Mouse (Mus musculus) neural tube, embryonic 11.5 days (tissue): Measurements from ENCODE around the gene Tecpr2. TPM values are rescaled to one million over a fixed set of nuclear protein-coding genes. Genes with fewer than 3 reads are reported as not detected.

Experiments used
- ATAC-seq: fragments of 200-750 bp; cut with Nextera tagmentation; 2 replicates; pipeline ENCODE4 v1.8.0; 2017; ENCODE audit warnings: moderate number of reproducible peaks, mild to moderate bottlenecking, moderate TSS enrichment, moderate library complexity; ENCODE audit not compliant: insufficient read depth, low FRiP score, low TSS enrichment
- DNase-seq: peaks from one replicate; pipeline ENCODE4 v3.0.0-alpha.2; 2015; ENCODE audit warnings: low spot score
- H3K27ac ChIP-seq: fragments of 300-500 bp; sonication (generic); 2 replicates; pipeline ENCODE4 v1.5.1; 2014; ENCODE audit warnings: low read depth, mild to moderate bottlenecking, low read length
- H3K27me3 ChIP-seq: fragments of 300-500 bp; sonication (generic); 2 replicates; pipeline ENCODE4 v1.6.1; 2014; ENCODE audit warnings: mild to moderate bottlenecking, low read length, mixed read lengths; ENCODE audit not compliant: control insufficient read depth, insufficient read depth
- H3K36me3 ChIP-seq: fragments of 300-500 bp; sonication (generic); 2 replicates; pipeline ENCODE4 v1.6.1; 2014; ENCODE audit warnings: mild to moderate bottlenecking, low read length, moderate library complexity, mixed read lengths; ENCODE audit not compliant: control insufficient read depth, insufficient read depth
- H3K4me1 ChIP-seq: fragments of 300-500 bp; sonication (generic); 2 replicates; pipeline ENCODE4 v1.6.1; 2014; ENCODE audit warnings: low read length, mixed read lengths; ENCODE audit not compliant: control insufficient read depth, insufficient read depth
- H3K4me2 ChIP-seq: fragments of 300-500 bp; sonication (generic); 2 replicates; pipeline ENCODE4 v1.6.1; 2014; ENCODE audit warnings: low read depth, mild to moderate bottlenecking, moderate library complexity
- H3K4me3 ChIP-seq: fragments of 300-500 bp; sonication (generic); 2 replicates; pipeline ENCODE4 v1.5.1; 2014; ENCODE audit warnings: low read depth, low read length
- H3K9ac ChIP-seq: fragments of 300-500 bp; sonication (generic); 2 replicates; pipeline ENCODE4 v1.6.1; 2014; ENCODE audit warnings: mild to moderate bottlenecking, low read length
- H3K9me3 ChIP-seq: fragments of 300-500 bp; sonication (generic); 2 replicates; pipeline ENCODE4 v1.6.1; 2016; ENCODE audit warnings: low read length; ENCODE audit not compliant: control insufficient read depth
- WGBS: fragments of 180-500 bp; shearing (Covaris S2); extraction: QIAGEN DNeasy Blood & Tissue Kit; methylation state at CpG from one replicate; pipeline ENCODE4 v1.1.7; 2014; 5-methylcytosine and 5-hydroxymethylcytosine counted together
- polyA plus RNA-seq: library from polyadenylated mRNA; unstranded; fragments of >200 nt; fragmentation: Nextera tagmentation; extraction: Ambion mirVana; gene quantifications from 2 replicates; pipeline ENCODE4 v1.2.1, GENCODE M21; 2014

Gene Tecpr2
- polyA plus RNA-seq, 1 experiment from 2014 or later, result 6.1 TPM

GRCm38 (mm10) chr12:110920254-110920653, 31.2 kb downstream of the Tecpr2 start:
- WGBS, result 98% methylated on average over 4 of the region's 4 CpGs
- no peaks in the 10 kb centered on the region; the same call in 1 of the 2 replicates for H3K36me3 ChIP-seq
- no peak for ATAC-seq
- no peaks in the 10 kb centered on the region for H3K27me3 ChIP-seq
- H3K4me2 ChIP-seq, result no peak overlapping the region
- no peak overlapping the region for H3K27ac ChIP-seq
- no peak overlapping the region for H3K9ac ChIP-seq
- H3K9me3 ChIP-seq, result no peaks in the 10 kb centered on the region
- DNase-seq, result no peak
- no peak overlapping the region for H3K4me3 ChIP-seq
- no peaks in the 10 kb centered on the region for H3K4me1 ChIP-seq

- 87% methylated on average over 5 of the region's 5 CpGs for WGBS
- Histone ChIP-seq H3K9ac (no peak overlapping the region), H3K27me3 (no peaks in the 10 kb centered on the region), H3K4me1 (no peaks in the 10 kb centered on the region), H3K4me2 (no peak overlapping the region), H3K9me3 (no peaks in the 10 kb centered on the region), H3K4me3 (no peak overlapping the region), H3K27ac (no peak overlapping the region), H3K36me3 (no peaks in the 10 kb centered on the region; the same call in 1 of the 2 replicates)
- DNase-seq (no peak), ATAC-seq (no peak)
Measured at GRCm38 (mm10) chr12:110921572-110921971, 32.5 kb downstream of the Tecpr2 start.

- 84% methylated on average over 5 of the region's 5 CpGs for WGBS
- DNase-seq, result no peak
- Histone ChIP-seq H3K4me3 (no peak overlapping the region), H3K4me2 (no peak overlapping the region), H3K36me3 (no peaks in the 10 kb centered on the region), H3K9ac (no peak overlapping the region), H3K9me3 (no peaks in the 10 kb centered on the region), H3K27ac (no peak overlapping the region), H3K27me3 (no peaks in the 10 kb centered on the region), H3K4me1 (no peaks in the 10 kb centered on the region)
- no peak for ATAC-seq
Measured at GRCm38 (mm10) chr12:110932820-110933219, 43.8 kb downstream of the Tecpr2 start.

- 60% methylated on average over 9 of the region's 9 CpGs for WGBS
- no peaks in the 10 kb centered on the region for H3K4me1 ChIP-seq
- DNase-seq (peak; percentile 79), ATAC-seq (no peak)
- H3K4me3 ChIP-seq, result no peak overlapping the region
- no peak overlapping the region for H3K4me2 ChIP-seq
- no peak overlapping the region for H3K27ac ChIP-seq
- H3K36me3 ChIP-seq, result peaks cover 4% of the 10 kb centered on the region
- H3K9ac ChIP-seq, result no peak overlapping the region
- no peaks in the 10 kb centered on the region for H3K27me3 ChIP-seq
- H3K9me3 ChIP-seq, result no peaks in the 10 kb centered on the region
Measured at GRCm38 (mm10) chr12:110935983-110936620, 47.0 kb downstream of the Tecpr2 start.

GRCm38 (mm10) chr12:110937496-110937895, 48.4 kb downstream of the Tecpr2 start:
- H3K9ac ChIP-seq, result no peak overlapping the region
- H3K4me1 ChIP-seq, result no peaks in the 10 kb centered on the region
- no peak overlapping the region for H3K4me3 ChIP-seq
- no peaks in the 10 kb centered on the region for H3K9me3 ChIP-seq
- peaks cover 4% of the 10 kb centered on the region for H3K36me3 ChIP-seq
- ATAC-seq (no peak), DNase-seq (no peak)
- H3K27me3 ChIP-seq, result no peaks in the 10 kb centered on the region
- H3K27ac ChIP-seq, result no peak overlapping the region
- WGBS, result 90% methylated on average over 5 of the region's 5 CpGs
- no peak overlapping the region for H3K4me2 ChIP-seq

GRCm38 (mm10) chr12:110939385-110939784, 50.3 kb downstream of the Tecpr2 start:
- Histone ChIP-seq H3K27me3 (no peaks in the 10 kb centered on the region), H3K4me1 (no peaks in the 10 kb centered on the region), H3K4me3 (no peak overlapping the region), H3K27ac (no peak overlapping the region), H3K36me3 (peaks cover 4% of the 10 kb centered on the region), H3K9ac (no peak overlapping the region), H3K9me3 (no peaks in the 10 kb centered on the region), H3K4me2 (no peak overlapping the region)
- ATAC-seq (no peak), DNase-seq (no peak)
- 95% methylated on average over 5 of the region's 5 CpGs for WGBS

GRCm38 (mm10) chr12:110940869-110941268, 51.8 kb downstream of the Tecpr2 start:
- H3K27ac ChIP-seq, result no peak overlapping the region
- H3K4me3 ChIP-seq, result no peak overlapping the region
- H3K4me2 ChIP-seq, result no peak overlapping the region
- H3K9me3 ChIP-seq, result no peaks in the 10 kb centered on the region
- H3K36me3 ChIP-seq, result peaks cover 4% of the 10 kb centered on the region
- ATAC-seq (no peak), DNase-seq (no peak)
- H3K9ac ChIP-seq, result no peak overlapping the region
- WGBS, result 91% methylated on average over 3 of the region's 3 CpGs
- H3K4me1 ChIP-seq, result no peaks in the 10 kb centered on the region
- no peaks in the 10 kb centered on the region for H3K27me3 ChIP-seq

- Histone ChIP-seq H3K9me3 (no peaks in the 10 kb centered on the region), H3K4me1 (no peaks in the 10 kb centered on the region), H3K36me3 (no peaks in the 10 kb centered on the region; the same call in 1 of the 2 replicates), H3K4me2 (no peak overlapping the region), H3K9ac (no peak overlapping the region), H3K27ac (no peak overlapping the region), H3K27me3 (no peaks in the 10 kb centered on the region), H3K4me3 (no peak overlapping the region)
- 88% methylated on average over 7 of the region's 7 CpGs for WGBS
- ATAC-seq, result no peak
- DNase-seq, result no peak
Measured at GRCm38 (mm10) chr12:110946216-110946615, 57.2 kb downstream of the Tecpr2 start.

GRCm38 (mm10) chr12:110948082-110948909, 59.2 kb downstream of the Tecpr2 start:
- no peak for ATAC-seq
- Histone ChIP-seq H3K27ac (no peak overlapping the region), H3K4me1 (no peaks in the 10 kb centered on the region), H3K9me3 (no peaks in the 10 kb centered on the region), H3K4me2 (no peak overlapping the region), H3K36me3 (no peaks in the 10 kb centered on the region; the same call in 1 of the 2 replicates), H3K9ac (no peak overlapping the region), H3K27me3 (no peaks in the 10 kb centered on the region), H3K4me3 (no peak overlapping the region)
- no peak for DNase-seq
- WGBS, result 91% methylated on average over 6 of the region's 6 CpGs
